Mouse (Mus musculus) myocyte (in vitro differentiated cells): Measurements from ENCODE around the gene Lama5.

Experiments used
- CEBPB ChIP-seq: IDR thresholded peaks from 2 replicates; pipeline ENCODE4 v1.6.1; 2011; ENCODE audit warnings: mild to moderate bottlenecking, moderate library complexity; ENCODE audit not compliant: poor library complexity, insufficient read depth, severe bottlenecking
- MAX ChIP-seq: IDR thresholded peaks from one replicate; pipeline ENCODE4 v1.6.1; 2011; ENCODE audit warnings: low read depth, mild to moderate bottlenecking, control low read depth
- MYOD1 ChIP-seq, 3 experiments: IDR thresholded peaks; one replicate each; pipeline ENCODE4 v1.6.1; 2011; ENCODE audit warnings: control low read depth in 2 of 3, low read depth in 2 of 3, mild to moderate bottlenecking in 2 of 3, moderate library complexity in 1 of 3; ENCODE audit not compliant: insufficient read length in 2 of 3, control insufficient read depth in 1 of 3
- POLR2A ChIP-seq: IDR thresholded peaks from one replicate; pipeline ENCODE4 v1.6.1; 2011; ENCODE audit warnings: low read depth, mild to moderate bottlenecking, control low read depth, moderate library complexity; ENCODE audit not compliant: insufficient read length
- POLR2AphosphoS2 ChIP-seq: IDR thresholded peaks from one replicate; pipeline ENCODE4 v1.6.1; 2011; ENCODE audit warnings: low read depth, control low read depth; ENCODE audit not compliant: insufficient read length

- TF ChIP-seq POLR2A (no peak), CEBPB (no peak), MYOD1 (IDR thresholded peaks at IDR 0.05; ENCODE audit: control insufficient read depth in 1 of 3, insufficient read length in 2 of 3, low read depth in 2 of 3) (peak; percentile 62 to 95 (median 93)), POLR2AphosphoS2 (no peak), MAX (no peak)
Observed at GRCm38 (mm10) chr2:180217587-180217986, 8.1 kb downstream of the Lama5 start.
